Mouse (Mus musculus): ENCODE results near the gene Plekho1.

Gene Plekho1

DNA sequence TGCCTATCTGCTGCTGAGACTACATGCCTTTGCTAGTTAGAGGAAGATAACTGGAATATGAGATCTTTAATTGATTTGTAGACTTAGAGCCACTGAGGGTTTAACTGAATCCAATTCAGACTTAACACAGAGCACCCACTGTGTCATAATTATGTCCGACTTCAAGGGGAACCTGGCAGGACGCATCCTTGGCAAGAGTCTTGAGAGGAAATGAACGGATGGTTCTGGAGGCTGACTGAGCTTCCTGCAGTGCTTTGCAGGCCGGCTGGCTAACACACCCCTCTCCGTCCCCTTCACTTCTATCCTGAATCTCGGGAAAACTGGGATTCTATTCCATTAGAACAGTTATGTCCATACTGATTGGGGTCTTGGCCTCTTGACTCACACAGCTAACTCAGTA lies 12.7 kb upstream of the Plekho1 start:
- DNase-seq (ENCODE audit: low spot score in 2 of 2): no peak

DNA sequence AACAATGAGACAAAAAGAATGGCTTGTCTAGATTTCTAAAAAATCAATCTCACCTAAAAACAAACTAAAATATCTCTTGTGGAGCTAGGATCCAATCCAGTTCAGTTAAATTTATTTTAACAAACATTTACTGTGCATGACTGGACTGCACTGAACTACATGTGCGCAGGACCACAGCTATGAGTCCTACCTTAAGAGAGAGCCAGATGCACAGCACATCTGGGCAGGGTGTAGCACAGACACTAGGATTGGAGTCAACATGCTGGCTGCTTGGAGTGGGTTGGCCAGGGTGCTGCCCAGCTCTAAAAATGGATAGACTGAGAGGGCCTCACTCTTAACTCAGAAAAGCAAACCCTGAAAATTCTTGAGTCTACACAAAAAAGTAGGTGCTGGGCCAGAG lies 5.8 kb upstream of the Plekho1 start:
- DNase-seq (ENCODE audit: low spot score in 2 of 2): no peak

DNA sequence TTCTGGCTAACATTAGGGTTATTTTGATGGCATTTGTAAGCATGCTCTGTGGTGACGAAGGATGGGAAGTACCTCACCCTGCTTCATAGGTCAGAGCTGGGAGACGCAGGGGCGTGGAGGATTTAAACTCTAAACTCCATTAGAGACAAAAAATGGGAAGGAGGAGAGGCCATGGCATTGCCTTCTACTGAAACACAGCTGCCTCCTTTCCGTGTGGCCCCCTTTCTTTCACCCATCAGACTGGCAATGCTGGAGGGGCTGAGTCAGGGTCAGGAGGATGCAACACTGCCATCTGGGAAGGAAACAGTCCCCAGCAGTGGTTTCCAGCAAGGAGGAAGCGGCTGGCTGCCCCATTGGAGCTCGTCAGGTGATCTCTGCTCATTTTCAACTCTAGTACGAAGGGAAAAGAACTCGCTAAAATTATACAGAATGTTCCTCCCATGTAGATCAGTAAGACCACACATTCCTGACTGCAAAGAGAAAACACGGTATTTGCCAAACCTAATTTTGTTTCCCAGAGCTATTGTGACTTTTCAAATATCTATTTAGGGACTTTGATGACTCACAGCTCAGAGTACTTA lies 5.2 kb upstream of the Plekho1 start:
- no peak for DNase-seq (ENCODE audit: low spot score in 2 of 2)

DNA sequence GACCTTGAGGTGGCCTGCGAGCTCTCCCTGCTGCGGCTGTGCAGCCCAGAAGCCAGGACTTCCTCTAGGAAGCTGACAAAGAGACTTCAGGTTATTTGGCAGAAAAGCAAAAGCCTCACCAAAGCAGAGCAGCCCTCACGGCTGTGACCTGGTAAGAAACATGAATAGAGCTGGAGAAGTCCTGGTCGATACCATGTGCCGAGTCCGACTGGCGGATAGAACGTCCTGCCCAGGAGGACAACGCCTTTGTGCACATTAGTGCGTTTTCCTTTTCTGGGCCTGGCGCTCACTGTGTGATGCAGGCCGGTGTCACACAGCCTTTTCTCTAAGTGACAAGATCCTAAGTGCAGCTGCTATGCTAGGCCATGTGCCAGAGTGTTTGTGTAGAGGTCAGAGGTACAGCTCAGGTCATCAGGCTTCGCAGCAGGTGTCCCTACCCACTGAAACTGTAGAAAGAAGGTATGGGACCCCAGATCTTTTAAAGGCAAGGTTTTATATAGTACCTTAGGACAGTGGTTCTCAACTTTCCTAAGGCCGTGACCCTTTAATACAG lies 4.4 kb upstream of the Plekho1 start:
- DNase-seq (ENCODE audit: low spot score in 2 of 2): no peak

DNA sequence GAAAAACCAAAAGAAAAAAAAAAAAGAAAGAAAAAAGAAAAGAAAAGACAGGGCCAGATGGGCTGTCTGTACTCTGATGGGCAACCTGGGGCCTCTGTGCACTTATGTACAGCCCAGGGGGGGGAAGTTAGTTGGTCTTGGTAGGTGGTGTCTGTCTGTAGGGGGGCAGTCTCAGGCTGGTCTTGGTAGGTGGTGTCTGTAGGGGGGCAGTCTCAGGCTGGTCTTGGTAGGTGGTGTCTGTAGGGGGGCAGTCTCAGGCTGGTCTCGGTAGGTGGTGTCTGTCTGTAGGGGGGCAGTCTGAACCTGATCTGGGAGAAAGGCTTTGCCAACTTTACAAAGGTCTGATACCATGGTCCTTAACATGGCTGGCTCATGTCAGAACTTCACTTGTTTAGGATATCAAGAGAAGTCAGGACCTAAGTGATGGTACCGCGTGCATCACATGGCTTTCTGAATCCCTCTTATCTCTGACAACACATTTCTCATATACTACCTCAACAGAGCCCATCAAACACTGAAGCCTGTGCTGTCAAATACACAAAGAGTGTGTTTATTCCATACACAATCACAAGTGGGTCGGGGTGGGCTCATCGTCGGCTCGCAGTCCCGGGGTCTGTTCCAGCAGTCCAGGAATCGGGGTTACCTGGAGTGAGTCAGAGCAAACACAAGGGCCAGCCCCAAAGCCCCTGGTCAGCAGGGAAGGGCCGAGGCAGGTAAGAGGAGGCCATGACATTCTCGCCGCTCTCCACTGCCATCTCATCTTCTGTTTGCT lies 3.7 kb upstream of the Plekho1 start:
- no peak for DNase-seq (ENCODE audit: low spot score in 2 of 2)

DNA sequence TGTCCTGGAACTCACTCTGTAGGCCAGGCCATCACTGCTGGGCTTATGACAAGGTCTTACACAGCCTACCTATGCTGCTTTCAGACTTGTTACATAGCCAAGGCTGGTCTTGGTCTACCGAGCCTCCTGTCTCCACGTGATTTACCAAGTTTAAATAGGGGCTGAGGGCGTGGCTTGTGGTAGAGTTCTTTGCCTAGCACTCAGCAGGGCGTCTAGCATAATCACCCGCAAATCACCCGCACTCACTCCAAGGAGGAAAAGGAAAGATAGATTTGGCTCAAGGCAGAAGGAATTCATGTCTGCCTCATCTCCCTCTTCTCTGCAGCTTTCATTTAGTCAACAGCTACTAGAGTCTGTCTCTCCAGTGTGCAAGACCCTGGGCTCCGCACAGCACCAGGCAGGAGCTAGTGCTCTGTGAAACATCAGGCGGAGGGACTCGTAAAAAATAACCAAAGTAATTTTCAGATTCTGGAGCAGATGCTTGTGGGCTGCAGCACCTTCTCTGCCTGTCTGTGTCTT lies 1.5 kb upstream of the Plekho1 start:
- DNase-seq (ENCODE audit: low spot score in 2 of 2): no peak

DNA sequence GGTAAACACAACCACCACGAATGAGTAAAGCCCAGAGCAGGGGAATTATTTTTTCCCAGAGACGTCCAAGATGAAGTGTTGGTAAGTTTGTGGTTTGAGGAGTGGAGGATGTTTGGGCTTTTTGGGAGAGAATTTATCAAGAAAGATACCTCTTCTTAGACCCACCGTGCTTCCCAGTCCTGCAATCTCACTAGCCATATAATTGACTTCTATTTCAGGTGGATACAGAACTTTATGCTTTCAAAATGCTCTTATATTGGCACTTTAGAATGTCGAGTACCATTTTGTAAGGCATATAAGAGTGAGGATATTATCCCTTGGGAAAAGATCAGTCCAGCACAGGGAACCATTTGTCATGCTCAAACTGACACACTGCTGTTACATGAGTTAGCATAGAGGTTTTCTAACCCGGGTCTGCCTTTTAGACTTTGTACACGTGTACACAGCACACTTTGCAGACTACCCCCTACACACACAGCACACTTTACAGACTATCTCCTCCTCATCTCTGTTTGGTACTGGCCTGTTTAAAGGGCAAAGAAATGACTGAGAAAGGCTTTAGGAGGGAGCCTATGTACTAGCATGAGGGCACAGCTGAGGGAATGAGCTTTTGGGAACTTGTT lies 761 bp upstream of the Plekho1 start:
- no peak for DNase-seq (ENCODE audit: low spot score in 2 of 2)

DNA sequence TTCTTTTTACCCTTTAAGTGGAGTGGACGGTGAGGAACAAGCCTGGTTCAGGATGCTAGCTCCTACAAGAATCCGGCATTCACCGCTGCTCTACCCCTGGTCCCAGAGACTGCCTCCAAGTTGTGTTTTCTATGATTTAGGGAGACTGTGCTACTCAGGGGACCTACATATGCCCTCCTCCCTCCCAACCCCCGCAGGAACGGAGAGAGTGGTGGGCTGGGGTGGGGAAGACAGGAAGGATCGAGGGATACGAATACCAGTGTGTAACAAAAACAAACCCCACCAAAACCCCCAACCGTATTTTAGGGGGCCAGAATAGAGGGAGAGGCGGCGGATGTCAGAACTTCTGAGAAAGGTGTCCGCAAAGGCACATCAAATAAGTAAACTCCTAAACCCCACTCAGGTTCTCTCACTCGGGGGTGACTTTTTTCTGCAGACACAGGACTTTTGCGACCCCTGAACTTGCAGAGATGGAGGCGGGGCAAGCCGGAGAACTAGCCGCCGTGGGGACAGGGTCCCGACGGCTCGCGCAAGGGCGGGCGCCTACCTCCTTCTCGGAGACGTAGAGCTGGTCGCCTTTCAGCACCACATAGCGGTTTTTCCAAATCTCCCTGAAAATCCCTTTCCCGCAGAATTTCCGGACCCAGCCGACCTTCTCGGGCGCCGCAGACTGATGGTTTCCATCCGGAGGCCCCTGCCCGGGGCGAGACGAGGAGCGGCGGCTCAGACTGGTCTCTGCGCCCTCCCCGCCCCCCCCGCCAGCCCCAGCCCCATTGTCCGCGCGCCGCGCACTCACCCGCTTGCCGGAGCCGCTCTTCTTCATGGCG lies 613 bp downstream of the Plekho1 start:
- DNase-seq (ENCODE audit: low spot score in 2 of 2): no peak

DNA sequence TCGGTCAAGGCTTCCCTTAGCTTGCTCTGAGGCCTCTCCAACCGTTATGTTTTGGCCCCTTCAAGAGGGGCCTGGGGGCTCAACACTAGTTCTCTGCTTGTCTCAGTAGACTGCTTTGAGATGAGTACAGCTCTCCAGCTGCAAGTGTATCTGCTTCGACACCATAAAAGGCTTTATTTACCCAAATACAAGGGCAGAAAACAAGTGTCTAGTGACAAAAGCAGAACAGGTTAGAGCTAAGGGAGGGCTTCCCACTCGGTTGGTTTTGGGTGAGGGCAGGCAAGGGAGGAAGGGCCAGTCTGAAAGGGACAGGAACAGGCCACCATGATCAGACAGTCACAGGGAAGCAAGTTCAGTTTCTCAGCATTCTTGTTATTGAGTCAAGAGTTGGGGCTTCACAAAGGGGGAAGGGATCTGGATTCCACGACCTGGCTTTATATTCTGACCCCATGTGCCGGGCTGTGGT lies 1.4 kb downstream of the Plekho1 start:
- DNase-seq (ENCODE audit: low spot score in 2 of 2): no peak

DNA sequence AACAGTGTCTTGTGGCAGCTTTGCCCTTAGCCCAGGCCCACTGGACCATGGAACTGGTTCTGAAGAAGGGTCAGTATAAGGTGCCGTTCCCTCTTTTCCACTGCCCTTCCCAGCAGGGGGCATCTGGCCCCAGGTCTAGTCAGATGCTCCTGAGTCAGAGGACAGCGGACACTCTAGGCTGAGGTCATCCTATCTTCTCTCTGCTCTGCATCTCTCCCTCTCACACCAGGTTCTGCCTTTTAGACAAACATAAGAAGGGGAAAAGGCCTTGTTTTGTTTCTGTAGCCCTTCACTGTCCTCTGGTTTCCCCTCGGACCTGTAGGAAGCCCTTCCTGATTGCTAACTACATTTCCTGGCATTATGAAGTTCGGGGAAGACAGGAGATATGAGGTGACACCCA lies 1.9 kb downstream of the Plekho1 start:
- no peak for DNase-seq (ENCODE audit: low spot score in 2 of 2)

DNA sequence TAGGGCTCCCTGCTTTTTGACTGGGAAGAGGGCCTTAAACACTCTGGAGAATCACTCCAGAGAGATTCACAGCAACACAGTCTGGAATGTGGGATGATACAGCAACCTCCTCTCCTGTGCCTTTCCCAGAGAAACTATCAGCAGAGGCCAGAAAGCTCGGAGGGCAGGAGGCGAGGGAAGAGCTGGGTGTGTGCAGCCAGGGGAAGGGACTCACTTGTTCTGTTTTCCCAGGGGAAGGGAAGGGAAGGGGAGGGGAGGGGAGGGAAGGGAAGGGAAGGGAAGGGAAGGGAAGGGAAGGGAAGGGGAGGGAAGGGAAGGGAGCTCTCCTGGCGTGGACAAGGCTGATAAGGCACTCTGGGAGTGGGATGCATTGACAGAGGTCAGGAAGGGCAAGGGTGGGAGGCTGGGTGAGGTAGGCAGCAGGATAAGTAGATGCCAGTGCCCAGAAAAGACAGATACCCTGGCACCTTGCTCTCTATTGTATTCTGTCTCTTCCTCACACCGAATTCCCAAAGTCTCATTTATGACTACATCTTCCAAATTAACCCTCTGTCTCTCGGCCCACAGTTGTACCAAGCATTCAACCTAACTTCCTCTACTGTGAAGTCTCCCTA lies 2.7 kb downstream of the Plekho1 start:
- no peak for DNase-seq (ENCODE audit: low spot score in 2 of 2)

DNA sequence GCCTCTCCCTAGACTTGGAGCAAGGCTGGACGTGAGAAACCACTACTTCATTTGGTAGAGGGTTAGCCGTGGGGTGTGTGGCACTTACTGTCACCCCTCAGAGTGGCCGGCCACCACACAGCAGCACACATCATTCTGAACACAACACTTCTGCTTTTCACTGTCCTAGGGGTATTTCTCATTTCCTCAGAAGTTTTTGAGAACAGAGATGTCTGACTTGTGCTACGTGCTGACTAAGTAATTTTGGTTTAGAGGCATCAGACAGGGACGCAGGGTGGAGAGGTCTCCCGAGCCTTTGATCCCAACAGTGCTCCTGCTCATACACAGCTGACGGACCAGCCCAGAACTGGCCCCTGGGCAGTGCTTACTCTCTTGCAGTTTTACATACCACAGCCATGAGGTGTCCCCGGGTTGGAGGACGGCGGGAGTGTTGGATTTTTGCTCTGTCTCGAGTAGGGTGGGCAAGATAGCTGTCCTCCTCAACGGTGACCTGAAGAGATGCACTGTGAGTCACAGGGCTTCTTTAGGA lies 5.3 kb downstream of the Plekho1 start:
- no peak for DNase-seq (ENCODE audit: low spot score in 2 of 2)

DNA sequence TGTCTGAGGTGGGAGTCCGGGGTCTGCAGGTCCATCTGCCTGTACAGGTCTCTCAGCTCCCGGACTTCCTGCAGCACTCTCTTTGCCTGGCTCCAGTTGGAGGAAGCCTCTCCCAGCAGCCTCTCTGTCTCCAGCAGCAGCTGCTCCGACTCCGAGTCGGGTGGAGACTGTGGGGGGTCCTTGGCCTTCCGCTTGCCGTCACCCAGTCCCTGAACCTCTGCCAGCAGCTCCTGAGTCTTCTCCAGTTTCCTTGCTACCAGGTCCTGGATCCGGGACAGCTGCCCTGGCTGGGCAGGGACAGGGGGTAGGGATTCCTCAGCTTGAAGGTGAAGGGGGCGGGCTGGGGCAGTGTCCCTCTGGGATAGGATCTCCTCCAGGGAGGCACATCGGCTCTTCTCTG lies 6.8 kb downstream of the Plekho1 start:
- no peak for DNase-seq (ENCODE audit: low spot score in 2 of 2)

DNA sequence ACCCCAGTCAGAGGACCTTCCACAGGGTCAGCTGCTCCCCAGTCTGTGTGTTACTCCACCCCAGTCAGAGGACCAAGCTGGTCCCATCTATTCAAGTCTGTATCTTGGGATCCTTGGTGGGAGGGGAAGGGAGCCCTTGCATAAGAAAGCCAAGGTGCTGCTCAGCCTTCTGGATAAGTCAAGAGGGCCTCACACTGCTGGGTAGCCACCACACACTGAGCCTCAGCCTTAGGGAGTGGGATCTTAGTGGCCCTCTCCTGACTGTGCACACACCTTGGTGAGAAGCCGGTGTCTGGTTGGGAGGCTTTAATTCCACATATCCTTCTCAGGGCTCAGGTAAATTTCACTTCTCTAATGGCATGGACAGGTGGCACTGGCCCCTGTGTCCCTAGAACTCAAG lies 7.7 kb downstream of the Plekho1 start:
- no peak for DNase-seq (ENCODE audit: low spot score in 2 of 2)

DNA sequence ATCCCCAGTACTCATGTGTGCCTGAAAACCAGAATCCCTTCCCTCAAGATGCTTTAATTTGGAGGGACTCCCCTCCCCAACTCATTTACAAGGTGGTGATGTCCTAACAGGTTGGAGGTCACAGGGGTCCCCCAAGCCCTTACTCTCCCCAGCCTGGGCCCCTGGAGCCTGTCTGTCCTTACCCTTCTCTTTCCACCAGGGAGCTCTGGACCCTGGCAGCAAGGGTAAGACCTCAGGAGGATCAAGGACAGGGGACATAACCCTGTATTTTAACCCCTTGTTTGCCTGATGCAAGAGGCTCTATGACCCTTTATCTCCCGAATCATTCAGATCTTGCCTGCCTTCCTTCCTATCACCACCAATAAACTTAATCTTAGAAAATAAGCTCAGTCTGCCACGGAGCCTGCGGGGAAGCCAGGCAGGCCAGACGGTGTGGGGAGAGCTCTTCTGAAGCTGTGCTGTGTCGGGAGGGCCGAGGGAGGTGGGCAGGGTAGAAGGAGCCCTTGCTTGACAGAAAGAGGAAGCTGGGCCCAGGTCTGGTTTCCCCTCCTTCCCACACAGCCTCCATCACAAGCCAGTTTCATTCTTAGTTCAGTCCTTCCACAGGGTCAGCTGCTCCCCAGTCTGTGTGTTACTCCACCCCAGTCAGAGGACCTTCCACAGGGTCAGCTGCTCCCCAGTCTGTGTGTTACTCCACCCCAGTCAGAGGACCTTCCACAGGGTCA lies 8.3 kb downstream of the Plekho1 start:
- DNase-seq (ENCODE audit: low spot score in 2 of 2): no peak

DNA sequence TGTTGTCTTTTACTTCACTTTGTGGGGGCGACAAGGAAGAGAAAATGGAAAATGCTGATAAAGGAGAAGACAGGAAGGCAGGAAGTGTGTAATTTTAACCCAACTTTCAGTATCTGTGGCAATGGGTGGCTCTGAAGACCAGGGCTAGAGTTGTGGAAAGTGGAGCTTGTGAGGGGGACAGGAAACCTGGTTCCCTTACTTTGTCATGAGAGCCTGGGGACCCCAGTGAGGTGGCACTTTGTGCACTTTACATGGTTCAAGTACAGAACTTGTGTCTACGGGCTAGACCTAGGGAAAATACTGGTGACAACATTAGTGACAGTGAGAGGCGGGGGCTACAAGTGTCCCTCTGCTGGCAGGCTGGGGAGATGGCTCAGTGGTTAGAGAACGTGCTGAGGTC lies 8.8 kb downstream of the Plekho1 start:
- DNase-seq (ENCODE audit: low spot score in 2 of 2): no peak

DNA sequence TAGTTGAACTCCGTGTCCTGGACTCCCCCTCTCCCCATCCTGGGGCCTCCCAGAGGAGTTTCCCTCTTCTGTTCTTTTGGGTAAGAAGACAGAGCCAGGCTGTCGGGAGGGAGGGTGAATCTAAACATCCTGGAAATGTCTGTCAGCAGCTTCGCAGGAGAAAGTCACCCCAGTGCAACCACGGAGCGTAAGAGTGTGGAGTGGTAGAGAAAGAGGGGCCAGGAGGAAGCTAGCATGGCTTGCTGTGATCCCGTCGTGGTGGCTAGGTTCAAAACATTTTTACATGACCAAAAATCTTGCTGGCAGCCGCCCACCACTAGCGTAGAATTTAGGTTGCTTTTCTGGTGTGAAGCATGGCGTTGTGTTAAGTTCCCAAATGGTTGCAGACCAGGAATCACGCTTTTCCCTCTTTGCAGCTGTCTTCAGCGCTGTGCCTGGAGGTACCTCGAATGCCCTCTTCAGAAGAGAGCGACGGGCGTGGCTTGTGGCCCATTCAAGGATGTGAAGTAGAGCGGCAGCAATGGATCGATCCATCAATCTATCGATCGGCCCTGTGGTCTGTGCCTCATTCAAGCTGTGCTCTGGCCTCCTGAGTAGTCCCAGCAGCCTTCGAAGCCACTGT lies 9.7 kb downstream of the Plekho1 start:
- no peak for DNase-seq (ENCODE audit: low spot score in 2 of 2)

DNA sequence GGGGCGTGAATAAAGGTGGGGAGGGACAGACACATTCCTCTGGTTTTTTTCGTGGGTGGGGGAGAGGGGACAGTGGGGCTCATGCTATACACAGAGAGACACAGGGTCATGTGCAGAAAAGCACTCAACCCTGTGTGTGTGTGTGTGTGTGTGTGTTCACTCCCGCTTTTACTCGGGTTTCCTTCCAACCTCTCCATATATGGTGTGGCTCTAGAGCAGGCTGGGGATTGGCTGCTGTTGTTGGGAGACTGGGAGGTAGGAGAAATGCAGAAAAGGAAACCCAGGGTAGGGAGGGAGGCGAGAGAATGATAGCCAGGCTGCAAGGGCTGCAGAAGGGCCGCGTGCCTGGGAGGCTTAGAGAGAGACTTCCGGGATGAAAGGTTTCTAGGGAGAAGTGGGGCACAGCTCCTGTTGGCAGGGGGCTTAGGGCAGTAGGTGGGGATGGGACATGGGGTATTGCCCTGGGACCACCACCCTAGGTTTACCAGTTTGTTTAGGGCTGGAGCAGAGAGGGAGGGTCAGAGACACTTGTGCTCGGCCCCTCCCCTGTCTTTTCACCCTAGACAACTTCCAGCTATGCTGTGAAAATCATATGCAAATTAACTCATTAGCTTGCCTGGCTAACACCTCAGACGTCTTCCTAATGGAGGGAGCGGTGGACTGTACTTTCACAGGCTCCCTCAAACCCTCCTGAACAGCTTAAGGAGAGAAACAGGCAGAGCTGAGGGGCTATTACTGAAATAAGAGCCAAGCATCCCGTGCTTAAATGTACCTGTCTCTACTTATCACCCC lies 10.4 kb downstream of the Plekho1 start:
- peak in 1 of 2 experiments; percentile 42 for DNase-seq (ENCODE audit: low spot score in 2 of 2)

DNA sequence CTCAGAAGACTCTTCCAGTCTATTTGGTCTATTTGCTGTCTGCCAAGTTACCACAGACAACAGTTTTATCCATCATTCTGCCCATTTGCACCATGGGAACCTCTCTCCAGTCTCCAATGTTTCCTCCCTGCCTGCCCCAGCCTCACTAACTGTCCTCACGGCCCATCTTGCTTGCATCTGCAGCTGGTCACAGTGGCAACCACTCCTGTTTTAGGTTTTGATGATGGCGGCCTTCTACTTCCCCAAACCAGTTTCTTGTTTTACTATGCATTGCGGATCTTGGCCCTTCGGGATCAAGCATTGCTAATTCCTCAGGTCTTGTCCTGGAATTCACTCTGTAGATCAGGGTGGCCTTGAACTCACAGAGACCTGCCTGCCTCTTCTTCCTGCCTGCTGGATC lies 13.7 kb downstream of the Plekho1 start:
- DNase-seq (ENCODE audit: low spot score in 2 of 2): no peak

Data from urinary bladder, adult 18-20 months (tissue).